Mouse (Mus musculus): Measurements from ENCODE around the gene Asic1. TPM values are rescaled to one million over a fixed set of nuclear protein-coding genes. Genes with fewer than 3 reads are reported as not detected.
"Not testable (repeated sequence)": the region's sequence is repeated elsewhere in the genome, so short reads cannot be mapped to it uniquely, and the experiment has no call there.

Asic1 gene
- polyA plus RNA-seq, 1 experiment from 2014 or later: 62.6 TPM

- not testable (repeated sequence) for H3K9ac ChIP-seq; H3K27me3 ChIP-seq (replicated peaks); H3K4me3 ChIP-seq; ATAC-seq (ENCODE audit: low FRiP score, low read depth); H3K27ac ChIP-seq; H3K9me3 ChIP-seq
- 93% methylated on average over 4 of the region's 5 CpGs for WGBS
- peaks cover 35% of the 10 kb centered on the region for H3K36me3 ChIP-seq
- peaks cover 30% of the 10 kb centered on the region for H3K4me1 ChIP-seq
- H3K4me2 ChIP-seq (replicated peaks): 0 out of 2 replicates have a peak overlapping the region, but pooled peaks have one; percentile 90
Observed at GRCm38 (mm10) chr15:99727039-99727438, 56.9 kb downstream of the Asic1 start.

- peaks cover 37% of the 10 kb centered on the region for H3K36me3 ChIP-seq
- no peak overlapping the region for H3K4me2 ChIP-seq (replicated peaks)
- WGBS: 97% methylated on average over 12 of the region's 12 CpGs
- no peak overlapping the region for H3K27ac ChIP-seq
- H3K4me3 ChIP-seq: no peak overlapping the region
- no peaks in the 10 kb centered on the region for H3K9me3 ChIP-seq
- H3K4me1 ChIP-seq: peaks cover 30% of the 10 kb centered on the region
- no peaks in the 10 kb centered on the region for H3K27me3 ChIP-seq (replicated peaks)
- no peak for ATAC-seq (ENCODE audit: low FRiP score, low read depth)
- H3K9ac ChIP-seq: no peak overlapping the region
Observed at GRCm38 (mm10) chr15:99727525-99727924, 57.4 kb downstream of the Asic1 start.

GRCm38 (mm10) chr15:99728211-99728610, 58.0 kb downstream of the Asic1 start:
- Histone ChIP-seq H3K4me1 (peaks cover 25% of the 10 kb centered on the region), H3K4me2 (replicated peaks) (no peak overlapping the region), H3K36me3 (peaks cover 37% of the 10 kb centered on the region), H3K27ac (no peak overlapping the region), H3K4me3 (no peak overlapping the region), H3K9me3 (no peaks in the 10 kb centered on the region), H3K27me3 (replicated peaks) (no peaks in the 10 kb centered on the region), H3K9ac (no peak overlapping the region)
- WGBS: 95% methylated on average over 5 of the region's 5 CpGs
- no peak for ATAC-seq (ENCODE audit: low FRiP score, low read depth)

- 97% methylated on average over 4 of the region's 4 CpGs for WGBS
Observed at GRCm38 (mm10) chr15:99729056-99729783, 59.1 kb downstream of the Asic1 start.

GRCm38 (mm10) chr15:99731167-99731566, 61.0 kb downstream of the Asic1 start:
- Histone ChIP-seq H3K4me1 (peaks cover 5% of the 10 kb centered on the region; the same call in 1 of the 2 replicates), H3K4me2 (replicated peaks) (no peak overlapping the region), H3K36me3 (peaks cover 56% of the 10 kb centered on the region), H3K9ac (no peak overlapping the region), H3K4me3 (no peak overlapping the region), H3K9me3 (no peaks in the 10 kb centered on the region), H3K27ac (no peak overlapping the region), H3K27me3 (replicated peaks) (no peaks in the 10 kb centered on the region)
- no peak for ATAC-seq (ENCODE audit: low FRiP score, low read depth)
- 88% methylated on average over 2 of the region's 2 CpGs for WGBS

More at GRCm38 (mm10) chr15:99729056-99729783, 59.1 kb downstream of the Asic1 start:
- H3K27me3 ChIP-seq (replicated peaks): no peaks in the 10 kb centered on the region
- H3K4me1 ChIP-seq: peaks cover 15% of the 10 kb centered on the region
- no peak overlapping the region for H3K9ac ChIP-seq
- no peak overlapping the region for H3K4me2 ChIP-seq (replicated peaks)
- no peak overlapping the region for H3K4me3 ChIP-seq
- H3K36me3 ChIP-seq: peaks cover 37% of the 10 kb centered on the region
- no peaks in the 10 kb centered on the region for H3K9me3 ChIP-seq
- H3K27ac ChIP-seq: no peak overlapping the region
- ATAC-seq (ENCODE audit: low FRiP score, low read depth): no peak

GRCm38 (mm10) chr15:99731678-99732077, 61.5 kb downstream of the Asic1 start:
- Histone ChIP-seq H3K4me3 (no peak overlapping the region), H3K4me1 (0 out of 2 replicates have a peak, but pooled peaks cover under 1% of the 10 kb centered on the region), H3K27me3 (replicated peaks) (no peaks in the 10 kb centered on the region), H3K36me3 (peaks cover 61% of the 10 kb centered on the region), H3K9me3 (no peaks in the 10 kb centered on the region), H3K4me2 (replicated peaks) (no peak overlapping the region), H3K27ac (no peak overlapping the region), H3K9ac (no peak overlapping the region)
- WGBS: 91% methylated on average over 3 of the region's 3 CpGs
- ATAC-seq (ENCODE audit: low FRiP score, low read depth): no peak

GRCm38 (mm10) chr15:99733186-99733585, 63.0 kb downstream of the Asic1 start:
- Histone ChIP-seq H3K9ac (no peak overlapping the region), H3K27ac (no peak overlapping the region), H3K9me3 (no peaks in the 10 kb centered on the region), H3K4me3 (no peak overlapping the region), H3K27me3 (replicated peaks) (no peaks in the 10 kb centered on the region), H3K4me1 (no peaks in the 10 kb centered on the region), H3K36me3 (peaks cover 66% of the 10 kb centered on the region), H3K4me2 (replicated peaks) (no peak overlapping the region)
- WGBS: 96% methylated on average over 5 of the region's 5 CpGs
- no peak for ATAC-seq (ENCODE audit: low FRiP score, low read depth)

- 90% methylated on average over 2 of the region's 2 CpGs for WGBS
- Histone ChIP-seq H3K27ac (no peak overlapping the region), H3K27me3 (replicated peaks) (no peaks in the 10 kb centered on the region), H3K4me2 (replicated peaks) (no peak overlapping the region), H3K9ac (no peak overlapping the region), H3K4me3 (no peak overlapping the region), H3K9me3 (no peaks in the 10 kb centered on the region), H3K36me3 (peaks cover 73% of the 10 kb centered on the region), H3K4me1 (no peaks in the 10 kb centered on the region)
- ATAC-seq (ENCODE audit: low FRiP score, low read depth): no peak
Observed at GRCm38 (mm10) chr15:99735631-99736030, 65.5 kb downstream of the Asic1 start.

GRCm38 (mm10) chr15:99736675-99737074, 66.5 kb downstream of the Asic1 start:
- H3K4me2 ChIP-seq (replicated peaks): no peak overlapping the region
- no peak overlapping the region for H3K9ac ChIP-seq
- no peak for ATAC-seq (ENCODE audit: low FRiP score, low read depth)
- no peak overlapping the region for H3K4me3 ChIP-seq
- no peaks in the 10 kb centered on the region for H3K27me3 ChIP-seq (replicated peaks)
- H3K4me1 ChIP-seq: no peaks in the 10 kb centered on the region
- H3K9me3 ChIP-seq: no peaks in the 10 kb centered on the region
- peaks cover 72% of the 10 kb centered on the region for H3K36me3 ChIP-seq
- 90% methylated on average over 11 of the region's 11 CpGs for WGBS
- H3K27ac ChIP-seq: no peak overlapping the region

GRCm38 (mm10) chr15:99740229-99740628, 70.1 kb downstream of the Asic1 start:
- WGBS: 94% methylated on average over 4 of the region's 4 CpGs
- ATAC-seq (ENCODE audit: low FRiP score, low read depth): no peak

More at GRCm38 (mm10) chr15:99740229-99740628, 70.1 kb downstream of the Asic1 start:
- Histone ChIP-seq H3K4me2 (replicated peaks) (no peak overlapping the region), H3K4me3 (no peak overlapping the region), H3K9ac (no peak overlapping the region), H3K9me3 (no peaks in the 10 kb centered on the region), H3K4me1 (no peaks in the 10 kb centered on the region), H3K27me3 (replicated peaks) (no peaks in the 10 kb centered on the region), H3K36me3 (peaks cover 53% of the 10 kb centered on the region), H3K27ac (no peak overlapping the region)

Other genes with a start within 250 kb of the Asic1 start
- 15.4 and 17.2 TPM in 2 replicates for gene Nckap5l, start 212.6 kb upstream of the Asic1 start, polyA plus RNA-seq (2016; fragmentation: Nextera tagmentation; extraction: Ambion mirVana)
- gene Bcdin3d, start 195.6 kb upstream of the Asic1 start, polyA plus RNA-seq (2016; fragmentation: Nextera tagmentation; extraction: Ambion mirVana): 17.0 and 17.4 TPM in 2 replicates
- 6.3 and 6.7 TPM in 2 replicates for gene Faim2, start 142.2 kb upstream of the Asic1 start, polyA plus RNA-seq (2016; fragmentation: Nextera tagmentation; extraction: Ambion mirVana)
- not detected in 2 replicates for gene Aqp2, start 91.3 kb upstream of the Asic1 start, polyA plus RNA-seq (2016; fragmentation: Nextera tagmentation; extraction: Ambion mirVana)
- 2.3 and 2.9 TPM in 2 replicates for gene Aqp5, start 79.6 kb upstream of the Asic1 start, polyA plus RNA-seq (2016; fragmentation: Nextera tagmentation; extraction: Ambion mirVana)
- gene Aqp6, start 69.0 kb upstream of the Asic1 start, polyA plus RNA-seq (2016; fragmentation: Nextera tagmentation; extraction: Ambion mirVana): 0.60 and 1.1 TPM in 2 replicates
- 207 and 218 TPM in 2 replicates for gene Racgap1, start 18.7 kb upstream of the Asic1 start, polyA plus RNA-seq (2016; fragmentation: Nextera tagmentation; extraction: Ambion mirVana)
- 142 and 146 TPM in 2 replicates for gene Smarcd1, start 31.8 kb downstream of the Asic1 start, polyA plus RNA-seq (2016; fragmentation: Nextera tagmentation; extraction: Ambion mirVana)
- gene Gm17349, start 35.1 kb downstream of the Asic1 start, polyA plus RNA-seq (2016; fragmentation: Nextera tagmentation; extraction: Ambion mirVana): not detected in 2 replicates
- gene Gpd1, start 47.1 kb downstream of the Asic1 start, polyA plus RNA-seq (2016; fragmentation: Nextera tagmentation; extraction: Ambion mirVana): 0.97 and 1.4 TPM in 2 replicates
- gene Cox14, start 55.2 kb downstream of the Asic1 start, polyA plus RNA-seq (2016; fragmentation: Nextera tagmentation; extraction: Ambion mirVana): 169 and 170 TPM in 2 replicates
- gene Cers5, start 102.5 kb downstream of the Asic1 start, polyA plus RNA-seq (2016; fragmentation: Nextera tagmentation; extraction: Ambion mirVana): 65.6 and 67.3 TPM in 2 replicates
- 31.2 and 35.5 TPM in 2 replicates for gene Lima1, start 205.1 kb downstream of the Asic1 start, polyA plus RNA-seq (2016; fragmentation: Nextera tagmentation; extraction: Ambion mirVana)